Mouse (Mus musculus): Measurements from ENCODE around the gene Abcc10.
A peak's percentile ranks its signal among the peaks of the same experiment; 100 is the strongest.

The Abcc10 gene

GRCm38 (mm10) chr17:46284653-46285052 lies 43.5 kb downstream of the Abcc10 start:
- DNase-seq, result no peak

GRCm38 (mm10) chr17:46283911-46284310 lies 44.2 kb downstream of the Abcc10 start:
- DNase-seq, result no peak

GRCm38 (mm10) chr17:46283140-46283539 lies 45.0 kb downstream of the Abcc10 start:
- DNase-seq, result no peak

GRCm38 (mm10) chr17:46282483-46283123 lies 45.5 kb downstream of the Abcc10 start, which contains the start of gene Tjap1:
Tjap1 (minus strand) TSS chr17:46283026.
- DNase-seq, result peak; percentile 87

- DNase-seq, result no peak
These were observed 50.0 kb downstream of the Abcc10 start for GRCm38 (mm10) chr17:46278011-46278765.

- no peak for DNase-seq
These were observed 50.6 kb downstream of the Abcc10 start for GRCm38 (mm10) chr17:46277586-46277985.

- DNase-seq, result no peak
These were observed 52.6 kb downstream of the Abcc10 start for GRCm38 (mm10) chr17:46275506-46275905.

GRCm38 (mm10) chr17:46275034-46275433 lies 53.1 kb downstream of the Abcc10 start:
- no peak for DNase-seq

GRCm38 (mm10) chr17:46274465-46274864 lies 53.7 kb downstream of the Abcc10 start:
- DNase-seq, result no peak

- no peak for DNase-seq
These were observed 54.3 kb downstream of the Abcc10 start for GRCm38 (mm10) chr17:46273803-46274236.

GRCm38 (mm10) chr17:46272675-46273074 lies 55.5 kb downstream of the Abcc10 start:
- no peak for DNase-seq

- no peak for DNase-seq
These were observed 56.1 kb downstream of the Abcc10 start for GRCm38 (mm10) chr17:46272058-46272457.

- DNase-seq, result peak; percentile 40
These were observed 58.2 kb downstream of the Abcc10 start for GRCm38 (mm10) chr17:46269771-46270534.

GRCm38 (mm10) chr17:46268026-46268720 lies 60.0 kb downstream of the Abcc10 start:
- no peak for DNase-seq

- DNase-seq, result no peak
These were observed 60.6 kb downstream of the Abcc10 start for GRCm38 (mm10) chr17:46267511-46267910.

GRCm38 (mm10) chr17:46266986-46267385 lies 61.2 kb downstream of the Abcc10 start:
- DNase-seq, result no peak

GRCm38 (mm10) chr17:46265918-46266618 lies 62.1 kb downstream of the Abcc10 start:
- DNase-seq, result peak; percentile 83

- no peak for DNase-seq
These were observed 62.6 kb downstream of the Abcc10 start for GRCm38 (mm10) chr17:46265502-46265901.

- DNase-seq, result no peak
These were observed 65.9 kb downstream of the Abcc10 start for GRCm38 (mm10) chr17:46262201-46262694.

GRCm38 (mm10) chr17:46259675-46260074 lies 68.5 kb downstream of the Abcc10 start:
- no peak for DNase-seq

GRCm38 (mm10) chr17:46258279-46259053 lies 69.7 kb downstream of the Abcc10 start:
- DNase-seq, result no peak
